Mouse (Mus musculus) limb, embryonic 12.5 days (tissue): Measurements from ENCODE around the gene Mrpl37. TPM values are rescaled to one million over a fixed set of nuclear protein-coding genes. Genes with fewer than 3 reads are reported as not detected.

Experiments used
- ATAC-seq: fragments of 200-750 bp; cut with Nextera tagmentation; 2 replicates; pipeline ENCODE4 v1.8.0; 2017; ENCODE audit warnings: low read depth, moderate TSS enrichment; ENCODE audit not compliant: insufficient number of reproducible peaks, insufficient read depth, low FRiP score, low TSS enrichment
- H3K27ac ChIP-seq: fragments of 300-500 bp; sonication (generic); 2 replicates; pipeline ENCODE4 v1.5.1; 2016; ENCODE audit warnings: mild to moderate bottlenecking, moderate library complexity
- H3K27me3 ChIP-seq: fragments of 300-500 bp; sonication (generic); 2 replicates; pipeline ENCODE4 v1.6.1; 2016; ENCODE audit warnings: mild to moderate bottlenecking, moderate library complexity
- H3K36me3 ChIP-seq: fragments of 300-500 bp; sonication (generic); 2 replicates; pipeline ENCODE4 v1.6.1; 2016; ENCODE audit warnings: mild to moderate bottlenecking, moderate library complexity
- H3K4me1 ChIP-seq: fragments of 300-500 bp; sonication (generic); replicated peaks from 2 replicates; pipeline ENCODE4 v1.6.1; 2016
- H3K4me2 ChIP-seq: fragments of 300-500 bp; sonication (generic); 2 replicates; pipeline ENCODE4 v1.6.1; 2016; ENCODE audit warnings: mild to moderate bottlenecking, moderate library complexity
- H3K4me3 ChIP-seq: fragments of 300-500 bp; sonication (generic); replicated peaks from 2 replicates; pipeline ENCODE4 v1.5.1; 2016; ENCODE audit warnings: mild to moderate bottlenecking
- H3K9ac ChIP-seq: fragments of 300-500 bp; sonication (generic); replicated peaks from 2 replicates; pipeline ENCODE4 v1.6.1; 2016; ENCODE audit warnings: mild to moderate bottlenecking, moderate library complexity
- H3K9me3 ChIP-seq: fragments of 300-500 bp; sonication (generic); 2 replicates; pipeline ENCODE4 v1.6.1; 2016; ENCODE audit warnings: mild to moderate bottlenecking, moderate library complexity
- WGBS: fragments of 180-500 bp; shearing (Covaris S2); methylation state at CpG from one replicate; pipeline ENCODE4 v1.1.7; 2016; 5-methylcytosine and 5-hydroxymethylcytosine counted together
- polyA plus RNA-seq: library from polyadenylated mRNA; unstranded; fragments of >200 nt; fragmentation: Nextera tagmentation; extraction: Ambion mirVana; gene quantifications from 2 replicates; pipeline ENCODE4 v1.2.1, GENCODE M21; 2016

The Mrpl37 gene
- polyA plus RNA-seq, 1 experiment from 2014 or later, result 102 TPM

- WGBS, result 97% methylated on average over 13 of the region's 13 CpGs
- no peak for ATAC-seq
- Histone ChIP-seq H3K27me3 (no peaks in the 10 kb centered on the region), H3K4me3 (no peak overlapping the region), H3K9ac (no peak overlapping the region), H3K4me2 (no peak overlapping the region), H3K27ac (no peak overlapping the region), H3K9me3 (no peaks in the 10 kb centered on the region), H3K36me3 (peaks cover 95% of the 10 kb centered on the region), H3K4me1 (no peaks in the 10 kb centered on the region)
Observed at GRCm38 (mm10) chr4:107045188-107045587, 21.5 kb downstream of the Mrpl37 start.

- WGBS, result 94% methylated on average over 6 of the region's 6 CpGs
- no peak for ATAC-seq
- Histone ChIP-seq H3K27ac (no peak overlapping the region), H3K4me2 (no peak overlapping the region), H3K36me3 (peaks cover 98% of the 10 kb centered on the region), H3K4me3 (no peak overlapping the region), H3K4me1 (no peaks in the 10 kb centered on the region), H3K27me3 (no peaks in the 10 kb centered on the region), H3K9me3 (no peaks in the 10 kb centered on the region), H3K9ac (no peak overlapping the region)
Observed at GRCm38 (mm10) chr4:107042304-107042703, 24.4 kb downstream of the Mrpl37 start.

- H3K9ac ChIP-seq, result no peak overlapping the region
- WGBS, result 79% methylated on average over 8 of the region's 8 CpGs
- H3K27ac ChIP-seq, result no peak overlapping the region
- H3K4me1 ChIP-seq, result no peaks in the 10 kb centered on the region
- H3K36me3 ChIP-seq, result peaks cover 98% of the 10 kb centered on the region
- H3K9me3 ChIP-seq, result no peaks in the 10 kb centered on the region
- no peaks in the 10 kb centered on the region for H3K27me3 ChIP-seq
- ATAC-seq, result no peak
- H3K4me3 ChIP-seq, result no peak overlapping the region
- H3K4me2 ChIP-seq, result no peak overlapping the region
Observed at GRCm38 (mm10) chr4:107039270-107039669, 27.4 kb downstream of the Mrpl37 start.

GRCm38 (mm10) chr4:107038303-107038702 lies 28.4 kb downstream of the Mrpl37 start:
- no peak overlapping the region for H3K9ac ChIP-seq
- no peak for ATAC-seq
- peaks cover 98% of the 10 kb centered on the region for H3K36me3 ChIP-seq
- no peak overlapping the region for H3K4me2 ChIP-seq
- no peaks in the 10 kb centered on the region for H3K27me3 ChIP-seq
- H3K4me3 ChIP-seq, result no peak overlapping the region
- no peaks in the 10 kb centered on the region for H3K4me1 ChIP-seq
- H3K9me3 ChIP-seq, result no peaks in the 10 kb centered on the region
- WGBS, result 79% methylated on average over 4 of the region's 4 CpGs
- H3K27ac ChIP-seq, result no peak overlapping the region

DNA sequence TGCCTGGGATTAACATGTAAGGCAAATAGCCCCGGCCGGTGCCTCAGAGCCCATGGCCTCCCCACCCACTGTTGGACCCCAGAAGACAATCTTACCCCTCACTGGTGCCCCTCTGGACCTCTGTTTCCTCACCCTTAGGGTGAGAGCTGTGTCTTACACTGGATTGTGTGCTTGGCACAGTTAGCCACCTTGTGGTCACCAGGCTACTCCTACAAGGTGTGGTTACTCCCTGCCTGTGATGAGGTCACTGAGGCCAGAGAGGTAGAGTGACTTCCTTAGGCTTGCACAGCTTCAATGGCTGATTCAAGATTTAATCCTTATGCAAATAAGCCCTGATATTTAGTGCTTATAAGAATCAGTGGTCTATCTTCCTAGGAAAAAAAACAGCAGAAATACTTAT lies 29.7 kb downstream of the Mrpl37 start:
- 97% methylated on average over 2 of the region's 2 CpGs for WGBS
- H3K36me3 ChIP-seq, result peaks cover 100% of the 10 kb centered on the region

GRCm38 (mm10) chr4:107035689-107036088 lies 31.0 kb downstream of the Mrpl37 start:
- Histone ChIP-seq H3K36me3 (peaks cover 100% of the 10 kb centered on the region), H3K4me2 (no peak overlapping the region), H3K4me3 (no peak overlapping the region), H3K27me3 (no peaks in the 10 kb centered on the region), H3K9ac (no peak overlapping the region), H3K27ac (no peak overlapping the region), H3K4me1 (no peaks in the 10 kb centered on the region), H3K9me3 (no peaks in the 10 kb centered on the region)
- ATAC-seq, result no peak
- WGBS, result 82% methylated on average over 4 of the region's 4 CpGs

More for the DNA sequence above, 29.7 kb downstream of the Mrpl37 start:
- Histone ChIP-seq H3K9ac (no peak overlapping the region), H3K4me1 (no peaks in the 10 kb centered on the region), H3K9me3 (no peaks in the 10 kb centered on the region), H3K27ac (no peak overlapping the region), H3K4me3 (no peak overlapping the region), H3K27me3 (no peaks in the 10 kb centered on the region), H3K4me2 (no peak overlapping the region)
- ATAC-seq, result no peak; the same call in 1 of the 2 replicates

GRCm38 (mm10) chr4:107026451-107026850 lies 40.2 kb downstream of the Mrpl37 start:
- 54% methylated on average over 8 of the region's 8 CpGs for WGBS
- no peak for ATAC-seq
- Histone ChIP-seq H3K27me3 (no peaks in the 10 kb centered on the region), H3K9me3 (no peaks in the 10 kb centered on the region), H3K4me3 (no peak overlapping the region), H3K4me2 (no peak overlapping the region), H3K36me3 (peaks cover 78% of the 10 kb centered on the region), H3K4me1 (peaks cover 41% of the 10 kb centered on the region), H3K27ac (0 out of 2 replicates have a peak overlapping the region, but pooled peaks have one; percentile 35), H3K9ac (no peak overlapping the region)

- ATAC-seq, result no peak
- Histone ChIP-seq H3K4me1 (peaks cover 44% of the 10 kb centered on the region), H3K27me3 (no peaks in the 10 kb centered on the region), H3K27ac (peak overlapping the region; percentile 45; the same call in 1 of the 2 replicates), H3K9me3 (no peaks in the 10 kb centered on the region), H3K9ac (no peak overlapping the region), H3K4me3 (no peak overlapping the region), H3K4me2 (no peak overlapping the region), H3K36me3 (peaks cover 68% of the 10 kb centered on the region)
- WGBS, result 72% methylated on average over 5 of the region's 5 CpGs
Observed at GRCm38 (mm10) chr4:107025369-107025768, 41.3 kb downstream of the Mrpl37 start.

DNA sequence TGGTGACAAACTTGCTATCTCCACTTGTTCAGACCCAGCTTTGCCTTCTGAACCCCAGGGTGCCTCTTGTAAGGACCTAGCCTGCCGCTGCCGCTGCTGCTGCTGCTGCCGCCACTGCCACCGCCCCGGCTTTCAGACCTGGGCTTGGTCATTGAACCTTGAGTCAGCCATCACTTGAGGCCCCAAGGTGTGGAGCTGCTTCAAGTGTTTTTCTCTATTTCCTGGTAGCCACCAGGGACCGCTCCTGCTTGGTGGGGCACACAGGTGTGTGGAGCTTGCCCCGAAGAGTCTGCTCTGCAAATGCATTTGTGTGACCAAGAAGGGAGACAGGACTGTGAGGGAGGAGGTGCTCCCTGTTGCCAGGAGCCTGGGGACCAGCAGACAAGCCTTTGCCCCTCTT lies 41.8 kb downstream of the Mrpl37 start:
- Histone ChIP-seq H3K4me1 (peaks cover 45% of the 10 kb centered on the region), H3K27ac (no peak overlapping the region), H3K27me3 (no peaks in the 10 kb centered on the region), H3K9me3 (no peaks in the 10 kb centered on the region), H3K4me3 (no peak overlapping the region), H3K36me3 (peaks cover 63% of the 10 kb centered on the region), H3K4me2 (no peak overlapping the region), H3K9ac (no peak overlapping the region)
- no peak for ATAC-seq
- 76% methylated on average over 7 of the region's 7 CpGs for WGBS

DNA sequence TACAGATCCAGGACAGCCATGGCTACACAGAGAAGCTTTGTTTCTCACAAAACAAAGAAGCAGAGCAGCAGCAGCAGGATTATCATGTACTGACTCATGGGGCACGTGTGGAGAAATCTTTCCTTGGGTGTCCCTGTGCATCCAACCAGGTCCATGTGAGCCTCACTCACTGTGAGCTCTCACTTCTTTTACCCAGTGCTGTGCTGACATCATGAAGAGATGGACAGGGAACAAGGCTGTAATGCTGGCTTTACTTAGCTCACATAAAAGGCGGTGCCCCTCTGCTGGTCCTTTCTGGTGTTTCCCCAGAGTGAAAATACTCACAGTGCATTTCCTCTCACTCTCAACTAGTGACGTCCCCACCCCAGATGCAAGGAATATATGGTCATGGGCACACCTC lies 45.2 kb downstream of the Mrpl37 start:
- H3K27me3 ChIP-seq, result no peaks in the 10 kb centered on the region
- H3K36me3 ChIP-seq, result peaks cover 46% of the 10 kb centered on the region
- no peak overlapping the region for H3K4me2 ChIP-seq
- peaks cover 77% of the 10 kb centered on the region for H3K4me1 ChIP-seq
- WGBS, result 73% methylated on average over 3 of the region's 3 CpGs
- H3K9me3 ChIP-seq, result no peaks in the 10 kb centered on the region
- H3K4me3 ChIP-seq, result no peak overlapping the region
- no peak overlapping the region for H3K9ac ChIP-seq
- H3K27ac ChIP-seq, result no peak overlapping the region
- ATAC-seq, result no peak

DNA sequence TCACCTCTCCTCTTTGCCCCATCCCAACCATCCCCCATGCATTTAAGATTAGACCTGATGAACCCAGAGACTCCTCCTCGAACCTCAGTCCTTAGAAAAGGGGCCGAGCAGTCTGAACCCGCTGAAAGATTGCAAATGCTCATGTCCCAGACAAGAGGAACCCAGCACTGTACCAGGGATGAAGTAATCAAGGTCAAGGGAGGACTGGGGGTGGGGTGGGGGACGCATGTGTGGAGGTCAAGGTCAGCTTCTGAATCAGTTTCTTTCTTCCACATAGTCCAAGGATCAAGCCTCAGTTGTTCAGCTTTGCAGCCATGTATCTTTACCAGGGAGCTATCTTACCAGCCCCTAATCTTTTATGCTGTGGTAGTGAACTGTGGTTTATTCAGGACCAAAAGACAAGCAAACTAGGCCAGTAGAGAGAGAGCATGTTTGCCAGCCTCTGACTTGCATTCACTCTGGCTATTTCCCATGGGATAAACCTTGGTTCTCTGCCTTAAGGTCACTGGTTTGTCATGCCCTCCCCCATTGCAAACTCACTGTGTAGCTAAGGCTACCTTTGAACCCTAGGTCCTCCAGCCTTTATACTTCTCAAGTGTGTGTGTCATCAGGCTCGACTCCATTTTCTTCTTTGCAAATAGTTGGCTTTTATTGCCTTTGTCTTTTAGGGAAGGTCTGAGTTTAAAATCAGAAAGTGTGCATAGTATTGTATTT lies 46.2 kb downstream of the Mrpl37 start:
- H3K36me3 ChIP-seq, result peaks cover 40% of the 10 kb centered on the region
- H3K4me1 ChIP-seq, result peaks cover 79% of the 10 kb centered on the region
- H3K9me3 ChIP-seq, result no peaks in the 10 kb centered on the region
- H3K4me2 ChIP-seq, result no peak overlapping the region
- ATAC-seq, result no peak
- H3K27ac ChIP-seq, result peak overlapping the region; percentile 14; the same call in 1 of the 2 replicates
- no peaks in the 10 kb centered on the region for H3K27me3 ChIP-seq
- 78% methylated on average over 5 of the region's 5 CpGs for WGBS
- no peak overlapping the region for H3K4me3 ChIP-seq
- H3K9ac ChIP-seq, result no peak overlapping the region

DNA sequence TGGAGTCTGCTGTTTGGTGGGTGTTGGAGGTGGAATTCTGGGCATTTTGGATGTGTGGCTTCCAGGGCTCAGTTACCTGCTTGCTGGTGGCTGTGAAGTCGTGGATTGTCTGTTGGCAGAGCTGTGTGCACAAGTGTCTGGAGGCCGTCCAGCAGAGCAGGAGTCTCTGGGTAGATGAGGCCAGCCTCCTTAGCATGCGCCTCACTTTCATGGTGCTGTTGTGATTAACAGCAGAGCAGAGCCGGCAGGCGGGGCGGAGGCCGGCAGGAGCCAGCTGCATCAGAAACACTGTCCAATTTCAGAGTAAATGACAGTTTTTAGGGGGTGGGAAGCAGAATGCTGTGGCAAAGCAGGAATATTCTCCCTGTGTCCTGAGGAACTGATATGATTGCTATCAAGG lies 47.6 kb downstream of the Mrpl37 start:
- whole genome bisulfite sequencing, result 57% methylated on average over 7 of the region's 7 CpGs
- Histone ChIP-seq H3K27me3 (no peaks in the 10 kb centered on the region), H3K9me3 (no peaks in the 10 kb centered on the region), H3K4me2 (no peak overlapping the region), H3K4me1 (peaks cover 79% of the 10 kb centered on the region), H3K4me3 (no peak overlapping the region), H3K27ac (0 out of 2 replicates have a peak overlapping the region, but pooled peaks have one; percentile 46), H3K36me3 (peaks cover 43% of the 10 kb centered on the region), H3K9ac (0 out of 2 replicates have a peak overlapping the region, but pooled peaks have one; percentile 14)
- ATAC-seq, result no peak
